Mouse (Mus musculus) mesoderm, embryonic 11.5 days (tissue): Measurements from ENCODE around the gene Atpaf1.

Experiments
- DNase-seq: peaks from one replicate; pipeline ENCODE4 v3.0.0-alpha.2; 2012; ENCODE audit warnings: low read depth, low spot score

Gene Atpaf1

GRCm38 (mm10) chr4:115812326-115812725, 27.7 kb downstream of the Atpaf1 start:
- DNase-seq = no peak

GRCm38 (mm10) chr4:115815606-115816005, 31.0 kb downstream of the Atpaf1 start:
- no peak for DNase-seq

GRCm38 (mm10) chr4:115820199-115820598, 35.6 kb downstream of the Atpaf1 start:
- DNase-seq = no peak

- DNase-seq = no peak
Measured at GRCm38 (mm10) chr4:115820944-115821343, 36.3 kb downstream of the Atpaf1 start.

- no peak for DNase-seq
Measured at GRCm38 (mm10) chr4:115821431-115821830, 36.8 kb downstream of the Atpaf1 start.

- DNase-seq = no peak
Measured at GRCm38 (mm10) chr4:115821928-115822327, 37.3 kb downstream of the Atpaf1 start.

- no peak for DNase-seq
Measured at GRCm38 (mm10) chr4:115824178-115824577, 39.6 kb downstream of the Atpaf1 start.

- DNase-seq = no peak
Measured at GRCm38 (mm10) chr4:115825271-115825670, 40.7 kb downstream of the Atpaf1 start.

- DNase-seq = no peak
Measured at GRCm38 (mm10) chr4:115827066-115827465, 42.5 kb downstream of the Atpaf1 start.

GRCm38 (mm10) chr4:115827535-115827887, 42.9 kb downstream of the Atpaf1 start:
- no peak for DNase-seq

- peak; percentile 79 for DNase-seq
Measured at GRCm38 (mm10) chr4:115827888-115828571, 43.4 kb downstream of the Atpaf1 start, which contains the start of gene Mob3c. TSS of gene Mob3c (plus strand) at chr4:115828092.

- DNase-seq = no peak
Measured at GRCm38 (mm10) chr4:115828572-115828902, 43.9 kb downstream of the Atpaf1 start.

GRCm38 (mm10) chr4:115830491-115830890, 45.9 kb downstream of the Atpaf1 start:
- no peak for DNase-seq

GRCm38 (mm10) chr4:115831221-115831620, 46.6 kb downstream of the Atpaf1 start:
- no peak for DNase-seq

GRCm38 (mm10) chr4:115832040-115832439, 47.4 kb downstream of the Atpaf1 start:
- DNase-seq = no peak

GRCm38 (mm10) chr4:115835576-115835975, 51.0 kb downstream of the Atpaf1 start:
- no peak for DNase-seq

- DNase-seq = no peak
Measured at GRCm38 (mm10) chr4:115838196-115838595, 53.6 kb downstream of the Atpaf1 start.

GRCm38 (mm10) chr4:115838696-115839641, 54.4 kb downstream of the Atpaf1 start, which contains the start of gene Mknk1:
TSS of gene Mknk1 (plus strand) at chr4:115839198.
- DNase-seq = peak; percentile 96

- DNase-seq = no peak
Measured at GRCm38 (mm10) chr4:115839956-115840355, 55.3 kb downstream of the Atpaf1 start.

- DNase-seq = no peak
Measured at GRCm38 (mm10) chr4:115840842-115841241, 56.2 kb downstream of the Atpaf1 start.

GRCm38 (mm10) chr4:115846656-115847055, 62.0 kb downstream of the Atpaf1 start:
- peak; percentile 41 for DNase-seq

- no peak for DNase-seq
Measured at GRCm38 (mm10) chr4:115847377-115847776, 62.8 kb downstream of the Atpaf1 start.

GRCm38 (mm10) chr4:115848083-115848482, 63.5 kb downstream of the Atpaf1 start:
- DNase-seq = no peak
